Mouse (Mus musculus): ENCODE data around the gene Clcn6.

DNA sequence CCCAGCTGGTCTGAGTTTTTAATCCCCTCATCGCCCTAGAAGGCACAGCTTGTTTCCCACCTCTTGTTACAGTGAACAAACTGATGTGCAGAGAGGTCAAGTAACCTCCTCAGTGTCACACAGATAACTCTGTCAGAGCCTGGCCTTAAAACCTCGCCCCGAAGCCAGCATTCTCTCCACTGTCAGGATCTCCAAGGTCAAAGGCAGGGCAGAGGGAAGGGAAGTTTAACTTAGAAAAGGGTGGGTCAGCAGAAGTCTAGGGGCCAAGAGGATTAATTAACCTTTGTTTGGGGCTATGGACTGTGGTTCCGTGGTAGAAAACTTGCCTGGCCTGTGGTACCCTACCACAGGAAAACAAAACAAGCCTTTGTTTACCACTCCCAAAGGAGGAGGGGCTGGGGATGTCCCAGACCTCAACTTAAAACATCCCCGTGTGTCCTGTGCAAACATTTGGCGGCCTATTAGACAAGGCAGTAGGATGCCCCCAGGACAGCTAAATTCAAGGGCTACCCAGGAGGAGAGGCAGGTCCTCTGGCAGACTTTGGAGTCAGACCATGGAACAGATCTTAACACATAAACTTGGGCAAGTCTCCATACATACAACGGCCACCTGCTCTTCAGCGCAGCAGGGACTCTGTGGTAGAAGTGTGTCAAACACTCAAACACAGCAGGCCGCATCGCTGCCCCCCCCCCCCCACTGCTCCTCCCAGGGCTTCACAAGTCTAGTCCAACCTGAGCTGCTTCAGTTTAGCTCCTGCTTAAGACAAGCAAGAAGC lies 46.7 kb upstream of the Clcn6 start:
- no peak for TF ChIP-seq CTCF (IDR thresholded peaks at IDR 0.05; ENCODE audit: extremely low read depth, insufficient read length, insufficient replicate concordance, low read depth, low read length)
- TF ChIP-seq POLR2A (IDR thresholded peaks at IDR 0.05; ENCODE audit: low read depth, low read length): no peak

All from small intestine, adult 2 months (tissue).